Mouse (Mus musculus): Measurements from ENCODE around the gene Ddt. TPM values are rescaled to one million over a fixed set of nuclear protein-coding genes. Genes with fewer than 3 reads are reported as not detected.
A peak's percentile ranks its signal among the peaks of the same experiment; 100 is the strongest.

Ddt gene
- 183 and 188 TPM in 2 replicates for polyA plus RNA-seq (2015; fragmentation: Nextera tagmentation; extraction: Ambion mirVana)

DNA sequence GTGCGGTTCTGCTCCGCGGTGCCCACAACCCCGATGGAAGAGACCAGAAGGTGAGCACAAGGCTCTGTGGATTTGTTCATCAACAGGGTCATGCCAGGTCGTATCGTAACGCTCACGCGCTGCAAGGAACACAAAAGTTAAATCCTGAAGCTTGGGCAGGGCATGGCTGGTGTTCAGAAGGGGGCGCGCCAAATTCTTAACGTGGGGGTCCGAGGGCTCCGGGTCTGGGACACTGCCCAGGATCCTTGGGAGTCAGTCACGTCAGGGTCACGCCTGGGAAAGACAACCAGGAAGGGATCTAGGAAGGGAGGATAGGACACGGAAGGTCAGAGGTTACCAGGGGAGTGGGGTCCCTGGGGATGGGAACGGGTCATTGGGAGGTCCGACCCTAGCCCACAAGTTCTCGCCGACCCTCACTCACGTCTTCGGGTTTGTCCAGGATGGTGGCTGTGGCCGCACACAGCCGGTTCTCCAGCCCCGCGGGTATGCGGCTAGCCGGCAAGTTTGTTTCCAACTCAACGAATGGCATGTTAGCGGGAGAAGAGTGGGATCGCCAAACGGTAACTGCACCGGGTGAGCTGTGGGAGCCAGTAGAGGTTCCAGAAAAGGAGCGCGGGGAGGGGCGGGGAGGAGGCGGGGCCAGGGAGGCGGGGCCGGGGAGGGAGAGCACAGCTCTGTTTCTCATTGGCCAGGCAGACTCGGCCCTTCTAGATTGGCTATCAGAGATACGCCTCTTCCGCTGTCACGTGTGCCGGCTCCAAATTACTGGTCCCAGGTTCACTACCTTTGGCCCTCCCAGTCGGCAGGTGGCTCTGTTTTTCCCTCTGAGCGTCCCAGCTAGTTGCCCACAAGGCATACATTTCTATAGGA lies at the start of gene Ddt:
Gene Ddt, minus strand, starts transcription at position 620 of the 870 bp plus-strand sequence.
- ATAC-seq (replicated peaks; ENCODE audit: low FRiP score, low read depth): peak; percentile 96
- H3K36me3 ChIP-seq (ENCODE audit: insufficient read depth, low read length): no peaks in the 10 kb centered on the region
- WGBS: under 1% methylated on average over 47 of the region's 47 CpGs

GRCm38 (mm10) chr10:75822443-75822842 lies 49.2 kb upstream of the Ddt start, which contains the start of gene Gstt4:
Gene Gstt4, minus strand, starts transcription at chr10:75822543.
- no peak within 1 kb of the TSS for H3K9ac ChIP-seq (ENCODE audit: low read depth, low read length)
- H3K4me1 ChIP-seq (replicated peaks; ENCODE audit: insufficient read depth, low read length): no peaks in the 10 kb centered on the region
- no peaks in the 10 kb centered on the region for H3K9me3 ChIP-seq (replicated peaks; ENCODE audit: low read length)
- no peak within 1 kb of the TSS for H3K4me3 ChIP-seq (replicated peaks; ENCODE audit: low read depth, low read length)
- 97% methylated on average over 2 of the region's 2 CpGs for WGBS
- no peak for TF ChIP-seq CTCF (IDR thresholded peaks at IDR 0.05; ENCODE audit: low read depth)
- no peak within 1 kb of the TSS for H3K4me2 ChIP-seq (ENCODE audit: low read length)
- H3K27ac ChIP-seq: no peak within 1 kb of the TSS
- no peaks in the 10 kb centered on the region for H3K36me3 ChIP-seq (ENCODE audit: insufficient read depth, low read length)
- ATAC-seq (replicated peaks; ENCODE audit: low FRiP score, low read depth) (no peak), DNase-seq (ENCODE audit: low spot score) (no peak)
- H3K27me3 ChIP-seq (ENCODE audit: insufficient read depth, low read length): no peaks in the 10 kb centered on the region

More for the DNA sequence above, at the start of gene Ddt:
- peak; percentile 95 for DNase-seq (ENCODE audit: low spot score)
- Histone ChIP-seq H3K4me3 (replicated peaks; ENCODE audit: low read depth, low read length) (peak within 1 kb of the TSS; percentile 50), H3K4me2 (ENCODE audit: low read length) (peak within 1 kb of the TSS; percentile 69), H3K4me1 (replicated peaks; ENCODE audit: insufficient read depth, low read length) (no peaks in the 10 kb centered on the region), H3K9me3 (replicated peaks; ENCODE audit: low read length) (no peaks in the 10 kb centered on the region), H3K27ac (peak within 1 kb of the TSS; percentile 38), H3K9ac (ENCODE audit: low read depth, low read length) (peak within 1 kb of the TSS; percentile 66), H3K27me3 (ENCODE audit: insufficient read depth, low read length) (no peaks in the 10 kb centered on the region)
- TF ChIP-seq CTCF (IDR thresholded peaks at IDR 0.05; ENCODE audit: low read depth): peak; percentile 55

DNA sequence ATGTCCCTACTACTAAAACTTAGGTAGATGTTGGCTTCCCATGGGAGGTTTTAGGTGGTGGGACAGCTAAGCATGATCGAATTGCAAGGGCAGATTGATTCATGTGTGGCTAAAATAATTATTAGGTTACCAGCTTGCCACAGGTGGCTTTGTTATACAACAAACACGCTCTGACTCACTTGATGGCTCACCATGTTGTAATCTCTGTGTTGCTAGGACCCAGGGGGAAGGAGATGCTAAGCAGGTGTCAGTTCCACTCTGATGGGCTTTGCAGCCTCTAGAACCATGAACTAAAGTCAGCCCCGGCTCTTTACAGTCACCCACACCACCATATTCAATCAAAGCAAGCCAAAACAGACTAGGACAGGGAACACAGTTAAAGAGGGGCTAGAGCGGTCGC lies 46.7 kb upstream of the Ddt start:
- H3K9ac ChIP-seq (ENCODE audit: low read depth, low read length): no peak overlapping the region
- DNase-seq (ENCODE audit: low spot score) (no peak), ATAC-seq (replicated peaks; ENCODE audit: low FRiP score, low read depth) (no peak)
- H3K27ac ChIP-seq: no peak overlapping the region
- H3K4me3 ChIP-seq (replicated peaks; ENCODE audit: low read depth, low read length): no peak overlapping the region
- 78% methylated on average over 5 of the region's 5 CpGs for WGBS
- H3K9me3 ChIP-seq (replicated peaks; ENCODE audit: low read length): no peaks in the 10 kb centered on the region
- no peak for TF ChIP-seq CTCF (IDR thresholded peaks at IDR 0.05; ENCODE audit: low read depth)
- no peaks in the 10 kb centered on the region for H3K4me1 ChIP-seq (replicated peaks; ENCODE audit: insufficient read depth, low read length)
- no peak overlapping the region for H3K4me2 ChIP-seq (ENCODE audit: low read length)
- no peaks in the 10 kb centered on the region for H3K27me3 ChIP-seq (ENCODE audit: insufficient read depth, low read length)
- H3K36me3 ChIP-seq (ENCODE audit: insufficient read depth, low read length): no peaks in the 10 kb centered on the region

GRCm38 (mm10) chr10:75818641-75819040 lies 45.4 kb upstream of the Ddt start:
- H3K9ac ChIP-seq (ENCODE audit: low read depth, low read length): no peak overlapping the region
- no peak overlapping the region for H3K27ac ChIP-seq
- no peaks in the 10 kb centered on the region for H3K4me1 ChIP-seq (replicated peaks; ENCODE audit: insufficient read depth, low read length)
- TF ChIP-seq CTCF (IDR thresholded peaks at IDR 0.05; ENCODE audit: low read depth): peak; percentile 30; the same call in 1 of the 2 replicates
- H3K27me3 ChIP-seq (ENCODE audit: insufficient read depth, low read length): no peaks in the 10 kb centered on the region
- H3K4me3 ChIP-seq (replicated peaks; ENCODE audit: low read depth, low read length): no peak overlapping the region
- H3K4me2 ChIP-seq (ENCODE audit: low read length): no peak overlapping the region
- WGBS: 62% methylated on average over 10 of the region's 10 CpGs
- no peaks in the 10 kb centered on the region for H3K36me3 ChIP-seq (ENCODE audit: insufficient read depth, low read length)
- H3K9me3 ChIP-seq (replicated peaks; ENCODE audit: low read length): no peaks in the 10 kb centered on the region
- no peak for ATAC-seq (replicated peaks; ENCODE audit: low FRiP score, low read depth)
- DNase-seq (ENCODE audit: low spot score): no peak

DNA sequence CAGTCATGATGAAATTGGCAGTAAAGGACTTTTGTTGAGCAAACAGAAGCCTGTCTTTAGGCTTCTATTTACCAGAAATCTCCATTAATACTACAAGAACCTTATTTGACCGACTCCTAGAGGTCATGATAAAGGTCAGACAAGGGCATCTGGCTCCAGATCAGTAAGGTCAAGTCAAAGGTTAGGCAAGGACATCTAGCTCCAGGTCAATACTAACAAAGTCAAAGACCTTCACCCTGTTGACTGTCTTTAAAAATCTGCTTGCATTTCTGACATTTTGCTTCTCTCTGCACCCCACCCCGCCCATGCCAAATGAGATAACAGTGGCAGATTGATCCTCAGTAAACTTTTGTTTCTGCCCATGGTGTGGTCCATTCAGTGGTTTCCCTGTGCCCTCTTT lies 31.0 kb upstream of the Ddt start:
- H3K9ac ChIP-seq (ENCODE audit: low read depth, low read length): no peak overlapping the region
- ATAC-seq (replicated peaks; ENCODE audit: low FRiP score, low read depth) (no peak), DNase-seq (ENCODE audit: low spot score) (no peak)
- H3K4me2 ChIP-seq (ENCODE audit: low read length): no peak overlapping the region
- H3K27me3 ChIP-seq (ENCODE audit: insufficient read depth, low read length): no peaks in the 10 kb centered on the region
- no peak overlapping the region for H3K27ac ChIP-seq
- no peaks in the 10 kb centered on the region for H3K36me3 ChIP-seq (ENCODE audit: insufficient read depth, low read length)
- WGBS: 65% methylated on average over 2 of the region's 2 CpGs
- no peaks in the 10 kb centered on the region for H3K4me1 ChIP-seq (replicated peaks; ENCODE audit: insufficient read depth, low read length)
- H3K9me3 ChIP-seq (replicated peaks; ENCODE audit: low read length): no peaks in the 10 kb centered on the region; the same call in 1 of the 2 replicates
- no peak overlapping the region for H3K4me3 ChIP-seq (replicated peaks; ENCODE audit: low read depth, low read length)
- no peak for TF ChIP-seq CTCF (IDR thresholded peaks at IDR 0.05; ENCODE audit: low read depth)

DNA sequence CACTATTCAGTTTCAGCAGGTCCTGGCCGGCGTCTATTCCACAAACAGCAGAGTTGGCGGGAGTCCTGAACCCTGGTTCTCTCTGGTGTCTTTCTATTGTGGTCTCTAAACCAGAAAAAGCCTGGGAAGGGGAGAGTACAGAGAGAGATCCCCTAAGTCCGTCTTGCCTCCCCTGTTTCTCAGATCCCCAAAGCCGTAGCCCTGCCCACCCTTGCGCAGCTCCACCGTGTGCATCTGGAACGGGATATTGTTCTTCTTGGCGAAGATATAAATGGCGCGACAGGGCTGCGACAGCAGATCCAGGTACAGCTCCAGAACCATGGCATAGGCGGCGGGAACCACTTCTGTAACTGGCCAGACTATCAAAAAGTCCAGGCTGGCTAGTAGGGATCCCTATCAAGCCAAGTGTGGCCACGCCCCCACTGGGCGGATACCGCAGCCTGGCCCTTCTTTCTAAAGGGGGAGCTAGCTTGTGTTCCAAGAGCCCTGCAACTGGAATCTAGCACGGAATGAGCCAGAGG lies 25.0 kb upstream of the Ddt start, which contains the start of gene Gstt1:
Gene Gstt1, minus strand, starts transcription at position 409 of the 521 bp plus-strand sequence.
- H3K4me3 ChIP-seq (replicated peaks; ENCODE audit: low read depth, low read length): peak within 1 kb of the TSS; percentile 45
- H3K27ac ChIP-seq: no peak within 1 kb of the TSS
- no peak for ATAC-seq (replicated peaks; ENCODE audit: low FRiP score, low read depth)
- 3% methylated on average over 18 of the region's 18 CpGs for WGBS
- no peaks in the 10 kb centered on the region for H3K27me3 ChIP-seq (ENCODE audit: insufficient read depth, low read length)
- no peaks in the 10 kb centered on the region for H3K36me3 ChIP-seq (ENCODE audit: insufficient read depth, low read length)
- peak within 1 kb of the TSS; percentile 93 for H3K4me2 ChIP-seq (ENCODE audit: low read length)
- no peak for TF ChIP-seq CTCF (IDR thresholded peaks at IDR 0.05; ENCODE audit: low read depth)
- peak; percentile 33 for DNase-seq (ENCODE audit: low spot score)
- peak within 1 kb of the TSS; percentile 49 for H3K9ac ChIP-seq (ENCODE audit: low read depth, low read length)
- H3K9me3 ChIP-seq (replicated peaks; ENCODE audit: low read length): no peaks in the 10 kb centered on the region
- no peaks in the 10 kb centered on the region; the same call in 1 of the 2 replicates for H3K4me1 ChIP-seq (replicated peaks; ENCODE audit: insufficient read depth, low read length)
